Mouse (Mus musculus): ENCODE measurements around the gene Fcrl1.
"Not testable (repeated sequence)": the region's sequence is repeated elsewhere in the genome, so short reads cannot be mapped to it uniquely, and the experiment has no call there.

The Fcrl1 gene

GRCm38 (mm10) chr3:87376195-87377165 is at the start of gene Fcrl1:
Gene Fcrl1 (plus strand): TSS chr3:87376387.
- no peak for DNase-seq

GRCm38 (mm10) chr3:87337899-87338298 is 38.3 kb upstream of the Fcrl1 start:
- no peak for DNase-seq

- DNase-seq = not testable (repeated sequence)
Measured at GRCm38 (mm10) chr3:87350992-87351391, 25.2 kb upstream of the Fcrl1 start.

- no peak for DNase-seq
Measured at GRCm38 (mm10) chr3:87357581-87357980, 18.6 kb upstream of the Fcrl1 start, which contains the start of gene Cd5l. Gene Cd5l (plus strand): TSS chr3:87357881.

- DNase-seq = no peak
Measured at GRCm38 (mm10) chr3:87359215-87359614, 17.0 kb upstream of the Fcrl1 start.

- no peak for DNase-seq
Measured at GRCm38 (mm10) chr3:87360466-87360865, 15.7 kb upstream of the Fcrl1 start.

GRCm38 (mm10) chr3:87365691-87366090 is 10.5 kb upstream of the Fcrl1 start:
- DNase-seq = no peak

- DNase-seq = no peak
Measured at GRCm38 (mm10) chr3:87367511-87367910, 8.7 kb upstream of the Fcrl1 start.

GRCm38 (mm10) chr3:87369181-87369580 is 7.0 kb upstream of the Fcrl1 start:
- no peak for DNase-seq

- DNase-seq = no peak
Measured at GRCm38 (mm10) chr3:87377228-87377627, 1.0 kb downstream of the Fcrl1 start.

GRCm38 (mm10) chr3:87377719-87378118 is 1.5 kb downstream of the Fcrl1 start:
- no peak for DNase-seq

- DNase-seq = not testable (repeated sequence)
Measured at GRCm38 (mm10) chr3:87379641-87380315, 3.6 kb downstream of the Fcrl1 start.

- no peak for DNase-seq
Measured at GRCm38 (mm10) chr3:87381806-87382712, 5.9 kb downstream of the Fcrl1 start.

GRCm38 (mm10) chr3:87383308-87383707 is 7.1 kb downstream of the Fcrl1 start:
- no peak for DNase-seq

GRCm38 (mm10) chr3:87385105-87385504 is 8.9 kb downstream of the Fcrl1 start:
- DNase-seq = no peak

GRCm38 (mm10) chr3:87390935-87391334 is 14.7 kb downstream of the Fcrl1 start:
- DNase-seq = no peak

GRCm38 (mm10) chr3:87398809-87399208 is 22.6 kb downstream of the Fcrl1 start:
- DNase-seq = no peak

GRCm38 (mm10) chr3:87399906-87400305 is 23.7 kb downstream of the Fcrl1 start:
- DNase-seq = no peak

- DNase-seq = no peak
Measured at GRCm38 (mm10) chr3:87401321-87401720, 25.1 kb downstream of the Fcrl1 start.

- DNase-seq = no peak
Measured at GRCm38 (mm10) chr3:87408171-87408570, 32.0 kb downstream of the Fcrl1 start.

GRCm38 (mm10) chr3:87409196-87409935 is 33.2 kb downstream of the Fcrl1 start:
- DNase-seq = no peak

GRCm38 (mm10) chr3:87410605-87411004 is 34.4 kb downstream of the Fcrl1 start:
- no peak for DNase-seq
